Mouse (Mus musculus) G1E (cell line): ENCODE measurements around the gene Sugp2. TPM values are rescaled to one million over a fixed set of nuclear protein-coding genes. Genes with fewer than 3 reads are reported as not detected.

Experiments used
- ATAC-seq: 2 replicates; pipeline ENCODE4 v1.8.0; 2016; ENCODE audit warnings: mild to moderate bottlenecking; ENCODE audit not compliant: insufficient number of reproducible peaks, poor library complexity, low FRiP score, severe bottlenecking; ENCODE audit errors: extremely low read depth
- DNase-seq: peaks from one replicate; pipeline ENCODE4 v3.0.0; 2012; ENCODE audit warnings: low spot score
- H3K27me3 ChIP-seq: 2 replicates; pipeline ENCODE4 v1.6.1; 2012; ENCODE audit warnings: mild to moderate bottlenecking, low read length, inconsistent platforms; ENCODE audit not compliant: insufficient read depth
- H3K36me3 ChIP-seq: replicated peaks from 2 replicates; pipeline ENCODE3; 2012; ENCODE audit warnings: mild to moderate bottlenecking, inconsistent platforms
- H3K4me1 ChIP-seq: 2 replicates; pipeline ENCODE4 v1.6.1; 2012; ENCODE audit warnings: low read depth, low read length, inconsistent platforms, mixed read lengths; ENCODE audit not compliant: insufficient read depth
- H3K4me3 ChIP-seq: 2 replicates; pipeline ENCODE4 v1.5.1; 2012; ENCODE audit warnings: low read depth, mild to moderate bottlenecking, inconsistent platforms, low read length, moderate library complexity, mixed read lengths
- H3K9me3 ChIP-seq: replicated peaks from 2 replicates; pipeline ENCODE4 v1.6.1; 2012; ENCODE audit warnings: inconsistent platforms
- CTCF ChIP-seq: IDR thresholded peaks from 2 replicates; pipeline ENCODE4 v1.5.1; 2012; ENCODE audit warnings: low read depth, low read length, inconsistent platforms, mixed read lengths
- GATA1 ChIP-seq: IDR thresholded peaks from 2 replicates; pipeline ENCODE4 v1.6.1; 2012; ENCODE audit warnings: borderline replicate concordance, low read length, inconsistent platforms, mixed read lengths
- GATA2 ChIP-seq: IDR thresholded peaks from 2 replicates; pipeline ENCODE4 v1.6.1; 2012; ENCODE audit warnings: low read depth, low read length, inconsistent platforms, borderline replicate concordance
- POLR2AphosphoS5 ChIP-seq: IDR thresholded peaks from 2 replicates; pipeline ENCODE4 v1.6.1; 2012; ENCODE audit warnings: low read depth, low read length, inconsistent platforms; ENCODE audit not compliant: insufficient replicate concordance
- TAL1 ChIP-seq: conservative IDR thresholded peaks from 2 replicates; pipeline ENCODE4 v1.6.1; 2012; ENCODE audit warnings: low read depth, low read length, inconsistent platforms, mixed read lengths
- polyA plus RNA-seq: library from polyadenylated mRNA; stranded (reverse); fragments of >175 nt; gene quantifications from 2 replicates; pipeline ENCODE4 v1.2.3, GENCODE M21; 2012
- total RNA-seq, 2 experiments: library from RNA; stranded (forward) in 1 of 2; stranded (reverse) in 1 of 2; fragments of 200-1000 nt in 1 of 2; fragments of >200 nt in 1 of 2; fragmentation: Nextera tagmentation in 1 of 2; gene quantifications; 2 replicates each; pipeline ENCODE4 v1.2.3; 2014 to 2017

Gene Sugp2
- total and polyA plus RNA-seq, 3 experiments: 26.5 to 32.5 (median 27.8) TPM

GRCm38 (mm10) chr8:70268311-70268710, 34.3 kb downstream of the Sugp2 start:
- H3K36me3 ChIP-seq: peaks cover 33% of the 10 kb centered on the region
- peaks cover 26% of the 10 kb centered on the region for H3K4me1 ChIP-seq
- H3K27me3 ChIP-seq: no peaks in the 10 kb centered on the region
- DNase-seq (no peak), ATAC-seq (no peak)
- TF ChIP-seq POLR2AphosphoS5 (no peak), CTCF (no peak), GATA2 (no peak), GATA1 (no peak), TAL1 (no peak)
- H3K4me3 ChIP-seq: no peak overlapping the region
- no peaks in the 10 kb centered on the region for H3K9me3 ChIP-seq

- no peak for TF ChIP-seq POLR2AphosphoS5
- TF ChIP-seq CTCF: no peak
- TF ChIP-seq GATA2: no peak
- TF ChIP-seq TAL1: no peak
- TF ChIP-seq GATA1: no peak
- Histone ChIP-seq H3K27me3 (no peaks in the 10 kb centered on the region), H3K4me1 (peaks cover 28% of the 10 kb centered on the region), H3K9me3 (no peaks in the 10 kb centered on the region), H3K36me3 (peaks cover 26% of the 10 kb centered on the region), H3K4me3 (no peak overlapping the region)
- ATAC-seq (no peak), DNase-seq (no peak)
These were observed 35.0 kb downstream of the Sugp2 start for GRCm38 (mm10) chr8:70268799-70269565.

- ATAC-seq: peak; percentile 45; the same call in 1 of the 2 replicates
- no peaks in the 10 kb centered on the region for H3K36me3 ChIP-seq
- DNase-seq: peak; percentile 47
- no peaks in the 10 kb centered on the region for H3K9me3 ChIP-seq
- H3K27me3 ChIP-seq: peaks cover 18% of the 10 kb centered on the region
- TF ChIP-seq CTCF (no peak), GATA2 (no peak), POLR2AphosphoS5 (no peak), GATA1 (no peak)
- H3K4me3 ChIP-seq: no peak overlapping the region
- H3K4me1 ChIP-seq: peaks cover 41% of the 10 kb centered on the region
These were observed 38.9 kb downstream of the Sugp2 start for GRCm38 (mm10) chr8:70272949-70273348.

- peaks cover 41% of the 10 kb centered on the region for H3K4me1 ChIP-seq
- no peaks in the 10 kb centered on the region for H3K36me3 ChIP-seq
- no peak overlapping the region for H3K4me3 ChIP-seq
- DNase-seq (no peak), ATAC-seq (no peak)
- peaks cover 32% of the 10 kb centered on the region for H3K27me3 ChIP-seq
- no peak for TF ChIP-seq GATA1
- no peaks in the 10 kb centered on the region for H3K9me3 ChIP-seq
These were observed 40.3 kb downstream of the Sugp2 start for GRCm38 (mm10) chr8:70274350-70274749.

- Histone ChIP-seq H3K27me3 (peaks cover 50% of the 10 kb centered on the region), H3K36me3 (no peaks in the 10 kb centered on the region), H3K4me3 (no peak overlapping the region), H3K9me3 (no peaks in the 10 kb centered on the region), H3K4me1 (peaks cover 40% of the 10 kb centered on the region)
- TF ChIP-seq TAL1 (no peak; the same call in 1 of the 2 replicates), POLR2AphosphoS5 (no peak), GATA2 (no peak), CTCF (no peak), GATA1 (no peak)
- ATAC-seq (no peak), DNase-seq (no peak)
These were observed 42.5 kb downstream of the Sugp2 start for GRCm38 (mm10) chr8:70276476-70276875.

GRCm38 (mm10) chr8:70278175-70278574, 44.1 kb downstream of the Sugp2 start:
- Histone ChIP-seq H3K36me3 (no peaks in the 10 kb centered on the region), H3K27me3 (peaks cover 63% of the 10 kb centered on the region), H3K4me3 (no peak overlapping the region), H3K9me3 (no peaks in the 10 kb centered on the region), H3K4me1 (peaks cover 36% of the 10 kb centered on the region)
- TF ChIP-seq CTCF (no peak), POLR2AphosphoS5 (no peak), GATA1 (no peak), TAL1 (no peak), GATA2 (no peak)
- DNase-seq: no peak
- ATAC-seq: no peak

- Histone ChIP-seq H3K4me3 (no peak overlapping the region), H3K27me3 (peaks cover 72% of the 10 kb centered on the region), H3K9me3 (no peaks in the 10 kb centered on the region), H3K4me1 (peaks cover 40% of the 10 kb centered on the region), H3K36me3 (no peaks in the 10 kb centered on the region)
- ATAC-seq: no peak
- TF ChIP-seq POLR2AphosphoS5 (no peak), GATA2 (no peak), CTCF (no peak), GATA1 (no peak), TAL1 (no peak)
- no peak for DNase-seq
These were observed 45.2 kb downstream of the Sugp2 start for GRCm38 (mm10) chr8:70279266-70279665.
